Mouse (Mus musculus) heart, embryonic 15.5 days (tissue): Measurements from ENCODE around the gene Dohh. TPM values are rescaled to one million over a fixed set of nuclear protein-coding genes. Genes with fewer than 3 reads are reported as not detected.

Source experiments
- ATAC-seq: fragments of 200-750 bp; cut with Nextera tagmentation; replicated peaks from 2 replicates; pipeline ENCODE4 v1.8.0; 2017; ENCODE audit warnings: low read depth, moderate TSS enrichment; ENCODE audit not compliant: insufficient number of reproducible peaks, insufficient read depth, low FRiP score
- H3K27ac ChIP-seq: fragments of 300-500 bp; sonication (generic); 2 replicates; pipeline ENCODE4 v1.5.1; 2015; ENCODE audit warnings: mild to moderate bottlenecking, inconsistent platforms
- H3K27me3 ChIP-seq: fragments of 300-500 bp; sonication (generic); 2 replicates; pipeline ENCODE4 v1.6.1; 2015; ENCODE audit warnings: inconsistent platforms
- H3K36me3 ChIP-seq: fragments of 300-500 bp; sonication (generic); 2 replicates; pipeline ENCODE4 v1.6.1; 2015; ENCODE audit warnings: mild to moderate bottlenecking, inconsistent platforms
- H3K4me1 ChIP-seq: fragments of 300-500 bp; sonication (generic); replicated peaks from 2 replicates; pipeline ENCODE4 v1.6.1; 2015; ENCODE audit warnings: inconsistent platforms
- H3K4me2 ChIP-seq: fragments of 300-500 bp; sonication (generic); 2 replicates; pipeline ENCODE4 v1.6.1; 2015; ENCODE audit warnings: inconsistent platforms, mild to moderate bottlenecking, moderate library complexity
- H3K4me3 ChIP-seq: fragments of 300-500 bp; sonication (generic); 2 replicates; pipeline ENCODE4 v1.5.1; 2015; ENCODE audit warnings: mild to moderate bottlenecking, inconsistent platforms
- H3K9ac ChIP-seq: fragments of 300-500 bp; sonication (generic); 2 replicates; pipeline ENCODE4 v1.6.1; 2015; ENCODE audit warnings: mild to moderate bottlenecking, inconsistent platforms
- H3K9me3 ChIP-seq: fragments of 300-500 bp; sonication (generic); replicated peaks from 2 replicates; pipeline ENCODE4 v1.6.1; 2016; ENCODE audit warnings: inconsistent platforms
- WGBS: fragments of 180-500 bp; shearing (Covaris S2); methylation state at CpG from one replicate; pipeline ENCODE4 v1.1.7; 2015; ENCODE audit warnings: mixed read lengths; 5-methylcytosine and 5-hydroxymethylcytosine counted together
- polyA plus RNA-seq: library from polyadenylated mRNA; unstranded; fragments of >200 nt; fragmentation: Nextera tagmentation; extraction: Ambion mirVana; gene quantifications from 2 replicates; pipeline ENCODE4 v1.2.1, GENCODE M21; 2015

Gene Dohh
- polyA plus RNA-seq, 1 experiment from 2014 or later = 65.2 TPM

- peak overlapping the region; percentile 99 for H3K27ac ChIP-seq
- no peak overlapping the region for H3K9ac ChIP-seq
- no peak for ATAC-seq
- H3K27me3 ChIP-seq = no peaks in the 10 kb centered on the region
- WGBS = 43% methylated on average over 2 of the region's 2 CpGs
- H3K4me1 ChIP-seq = peaks cover 62% of the 10 kb centered on the region
- H3K4me2 ChIP-seq = peak overlapping the region; percentile 79
- no peak overlapping the region for H3K4me3 ChIP-seq
- no peaks in the 10 kb centered on the region for H3K36me3 ChIP-seq
- no peaks in the 10 kb centered on the region for H3K9me3 ChIP-seq
Measured at GRCm38 (mm10) chr10:81429092-81429491, 44.9 kb downstream of the Dohh start.

- Histone ChIP-seq H3K36me3 (no peaks in the 10 kb centered on the region), H3K4me1 (peaks cover 62% of the 10 kb centered on the region), H3K9ac (peak overlapping the region; percentile 84), H3K4me2 (peak overlapping the region; percentile 79), H3K27me3 (no peaks in the 10 kb centered on the region), H3K9me3 (no peaks in the 10 kb centered on the region), H3K27ac (peak overlapping the region; percentile 99), H3K4me3 (peak overlapping the region; percentile 88)
- 0% methylated on average over 20 of the region's 20 CpGs for WGBS
- ATAC-seq = peak; percentile 32
Measured at GRCm38 (mm10) chr10:81429605-81430061, 45.4 kb downstream of the Dohh start.

GRCm38 (mm10) chr10:81430141-81430830 is 46.1 kb downstream of the Dohh start:
- Histone ChIP-seq H3K27ac (peak overlapping the region; percentile 99), H3K4me1 (peaks cover 62% of the 10 kb centered on the region), H3K4me2 (peak overlapping the region; percentile 79), H3K9me3 (no peaks in the 10 kb centered on the region), H3K27me3 (no peaks in the 10 kb centered on the region), H3K9ac (peak overlapping the region; percentile 84), H3K36me3 (no peaks in the 10 kb centered on the region), H3K4me3 (peak overlapping the region; percentile 88)
- 0% methylated on average over 52 of the region's 89 CpGs for WGBS
- peak; percentile 38 for ATAC-seq

- Histone ChIP-seq H3K9me3 (no peaks in the 10 kb centered on the region), H3K9ac (peak overlapping the region; percentile 84), H3K27me3 (no peaks in the 10 kb centered on the region), H3K4me1 (peaks cover 62% of the 10 kb centered on the region), H3K4me3 (peak overlapping the region; percentile 88), H3K36me3 (no peaks in the 10 kb centered on the region), H3K4me2 (peak overlapping the region; percentile 79), H3K27ac (peak overlapping the region; percentile 99)
- 2% methylated on average over 60 of the region's 70 CpGs for WGBS
- peak; percentile 14; the same call in 1 of the 2 replicates for ATAC-seq
Measured at GRCm38 (mm10) chr10:81430831-81431525, 46.8 kb downstream of the Dohh start.

- Histone ChIP-seq H3K27ac (peak overlapping the region; percentile 99), H3K27me3 (no peaks in the 10 kb centered on the region), H3K4me3 (peak overlapping the region; percentile 88), H3K9ac (0 out of 2 replicates have a peak overlapping the region, but pooled peaks have one; percentile 10), H3K9me3 (no peaks in the 10 kb centered on the region), H3K4me1 (peaks cover 56% of the 10 kb centered on the region), H3K4me2 (peak overlapping the region; percentile 79), H3K36me3 (no peaks in the 10 kb centered on the region)
- WGBS = 17% methylated on average over 13 of the region's 15 CpGs
- no peak for ATAC-seq
Measured at GRCm38 (mm10) chr10:81431526-81432168, 47.4 kb downstream of the Dohh start.

- WGBS = 68% methylated on average over 21 of the region's 21 CpGs
- H3K27ac ChIP-seq = peak overlapping the region; percentile 17; the same call in 1 of the 2 replicates
- H3K4me2 ChIP-seq = peak overlapping the region; percentile 58; the same call in 1 of the 2 replicates
- peaks cover 54% of the 10 kb centered on the region for H3K4me1 ChIP-seq
- no peak overlapping the region for H3K9ac ChIP-seq
- no peaks in the 10 kb centered on the region for H3K36me3 ChIP-seq
- ATAC-seq = no peak
- H3K27me3 ChIP-seq = no peaks in the 10 kb centered on the region
- no peak overlapping the region for H3K4me3 ChIP-seq
- H3K9me3 ChIP-seq = no peaks in the 10 kb centered on the region
Measured at GRCm38 (mm10) chr10:81432169-81432867, 48.1 kb downstream of the Dohh start.

- H3K4me1 ChIP-seq = peaks cover 52% of the 10 kb centered on the region
- no peaks in the 10 kb centered on the region for H3K27me3 ChIP-seq
- H3K9me3 ChIP-seq = no peaks in the 10 kb centered on the region
- H3K27ac ChIP-seq = no peak overlapping the region; the same call in 1 of the 2 replicates
- H3K9ac ChIP-seq = peak overlapping the region; percentile 32; the same call in 1 of the 2 replicates
- peak overlapping the region; percentile 25 for H3K4me3 ChIP-seq
- peak; percentile 78 for ATAC-seq
- peak overlapping the region; percentile 58 for H3K4me2 ChIP-seq
- no peaks in the 10 kb centered on the region for H3K36me3 ChIP-seq
- WGBS = 5% methylated on average over 17 of the region's 17 CpGs
Measured at GRCm38 (mm10) chr10:81432868-81433262, 48.6 kb downstream of the Dohh start.

- Histone ChIP-seq H3K27me3 (no peaks in the 10 kb centered on the region), H3K27ac (no peak overlapping the region; the same call in 1 of the 2 replicates), H3K4me2 (no peak overlapping the region), H3K9ac (peak overlapping the region; percentile 32; the same call in 1 of the 2 replicates), H3K36me3 (no peaks in the 10 kb centered on the region), H3K4me3 (no peak overlapping the region), H3K4me1 (peaks cover 52% of the 10 kb centered on the region), H3K9me3 (no peaks in the 10 kb centered on the region)
- ATAC-seq = no peak
- WGBS = 72% methylated on average over 26 of the region's 26 CpGs
Measured at GRCm38 (mm10) chr10:81433541-81434289, 49.5 kb downstream of the Dohh start.

GRCm38 (mm10) chr10:81434361-81435263 is 50.4 kb downstream of the Dohh start:
- peak overlapping the region; percentile 41 for H3K27ac ChIP-seq
- no peak for ATAC-seq

More at GRCm38 (mm10) chr10:81434361-81435263, 50.4 kb downstream of the Dohh start:
- peaks cover 45% of the 10 kb centered on the region for H3K4me1 ChIP-seq
- no peak overlapping the region for H3K9ac ChIP-seq
- 0 out of 2 replicates have a peak overlapping the region, but pooled peaks have one; percentile 7 for H3K4me2 ChIP-seq
- H3K36me3 ChIP-seq = no peaks in the 10 kb centered on the region
- H3K27me3 ChIP-seq = no peaks in the 10 kb centered on the region
- no peaks in the 10 kb centered on the region for H3K9me3 ChIP-seq
- 50% methylated on average over 15 of the region's 15 CpGs for WGBS
- H3K4me3 ChIP-seq = no peak overlapping the region
